Mouse (Mus musculus) kidney, embryonic 16.5 days (tissue): ENCODE results near the gene Map3k7cl. TPM values are rescaled to one million over a fixed set of nuclear protein-coding genes. Genes with fewer than 3 reads are reported as not detected.

ENCODE experiments used
- ATAC-seq: fragments of 200-750 bp; cut with Nextera tagmentation; 2 replicates; pipeline ENCODE4 v1.8.0; 2017; ENCODE audit warnings: moderate TSS enrichment; ENCODE audit not compliant: low FRiP score, low TSS enrichment
- H3K27ac ChIP-seq: fragments of 300-500 bp; sonication (generic); 2 replicates; pipeline ENCODE4 v1.5.1; 2014; ENCODE audit warnings: low read length
- H3K27me3 ChIP-seq: fragments of 300-500 bp; sonication (generic); 2 replicates; pipeline ENCODE4 v1.6.1; 2014; ENCODE audit warnings: low read length, control low read depth, mixed read lengths; ENCODE audit not compliant: insufficient read depth
- H3K36me3 ChIP-seq: fragments of 300-500 bp; sonication (generic); 2 replicates; pipeline ENCODE4 v1.6.1; 2014; ENCODE audit warnings: low read length, control low read depth, mixed read lengths; ENCODE audit not compliant: insufficient read depth
- H3K4me1 ChIP-seq: fragments of 300-500 bp; sonication (generic); 2 replicates; pipeline ENCODE4 v1.6.1; 2014; ENCODE audit warnings: low read length, control low read depth, mixed read lengths; ENCODE audit not compliant: insufficient read depth
- H3K4me2 ChIP-seq: fragments of 300-500 bp; sonication (generic); replicated peaks from 2 replicates; pipeline ENCODE4 v1.6.1; 2014; ENCODE audit warnings: low read depth, low read length
- H3K4me3 ChIP-seq: fragments of 300-500 bp; sonication (generic); 2 replicates; pipeline ENCODE4 v1.5.1; 2014; ENCODE audit warnings: mild to moderate bottlenecking, low read length
- H3K9ac ChIP-seq: fragments of 300-500 bp; sonication (generic); replicated peaks from 2 replicates; pipeline ENCODE4 v1.6.1; 2014; ENCODE audit warnings: low read length
- H3K9me3 ChIP-seq: fragments of 300-500 bp; sonication (generic); 2 replicates; pipeline ENCODE4 v1.6.1; 2016; ENCODE audit warnings: low read length, control low read depth
- WGBS: fragments of 180-500 bp; shearing (Covaris S2); extraction: QIAGEN DNeasy Blood & Tissue Kit; methylation state at CpG from one replicate; pipeline ENCODE4 v1.1.7; 2014; 5-methylcytosine and 5-hydroxymethylcytosine counted together
- polyA plus RNA-seq: library from polyadenylated mRNA; unstranded; fragments of >200 nt; fragmentation: Nextera tagmentation; extraction: Ambion mirVana; gene quantifications from 2 replicates; pipeline ENCODE4 v1.2.1, GENCODE M21; 2015

The Map3k7cl gene
- 1.3 and 1.7 TPM in 2 replicates for polyA plus RNA-seq

DNA sequence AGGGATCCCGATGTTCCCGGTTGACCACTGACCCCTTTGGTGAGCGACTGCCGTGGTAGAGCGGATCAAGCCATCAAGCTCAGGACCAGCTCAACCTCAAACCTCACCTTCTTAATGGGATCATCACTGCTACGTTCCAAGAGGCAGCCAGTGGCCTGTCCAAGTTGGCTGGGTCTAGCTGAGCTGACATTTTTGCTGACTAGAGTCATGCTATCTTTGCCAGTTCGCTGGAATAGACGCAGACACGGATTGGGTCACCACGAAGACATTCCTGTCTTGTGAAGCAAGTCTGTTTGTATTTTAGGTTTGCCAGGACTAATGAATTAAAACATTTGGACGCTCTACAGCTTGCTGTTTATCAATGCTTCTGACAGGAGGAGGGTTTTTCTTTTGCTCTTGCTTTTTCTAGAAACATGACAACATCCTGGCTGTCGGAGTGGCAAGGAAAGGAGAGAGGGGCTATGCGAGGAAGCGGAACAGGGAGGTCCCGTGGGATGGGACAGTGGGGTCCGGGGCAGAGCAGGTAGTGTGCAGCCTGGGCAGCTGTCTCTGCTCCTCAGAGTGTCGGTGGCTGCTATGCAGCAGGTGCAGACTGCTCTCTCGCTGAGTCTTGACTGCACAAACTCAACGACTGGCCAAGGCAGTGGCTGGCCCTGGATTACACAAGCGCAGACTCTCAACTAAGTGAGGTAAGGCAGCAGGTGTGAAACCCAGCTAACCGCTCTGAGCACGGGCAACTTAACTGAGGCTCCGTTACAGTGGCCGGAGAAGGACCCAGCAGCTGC lies at the start of gene Map3k7cl:
Gene Map3k7cl (plus strand): TSS at position 424 of the 785 bp plus-strand sequence.
- peak; percentile 92 for ATAC-seq

DNA sequence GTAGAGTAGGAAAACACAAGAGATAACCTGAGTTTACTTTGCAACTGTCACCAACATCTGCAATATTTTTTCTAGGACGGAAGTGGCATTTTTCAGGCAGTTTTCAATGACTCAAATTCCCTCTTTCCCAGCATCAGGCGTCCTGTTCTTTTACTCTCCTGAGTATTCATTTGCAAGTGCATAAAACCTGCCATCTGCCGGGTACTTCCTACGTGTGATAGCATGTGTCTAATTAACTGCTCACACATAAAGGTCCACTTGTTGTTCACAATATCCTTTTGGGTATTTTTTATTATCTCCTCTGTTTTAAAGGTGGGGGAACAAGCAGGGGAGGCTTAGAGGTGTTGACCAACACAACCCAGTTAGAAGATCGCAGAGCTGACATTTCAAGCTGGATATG lies 41.4 kb upstream of the Map3k7cl start:
- H3K9ac ChIP-seq, result no peak overlapping the region
- H3K9me3 ChIP-seq, result no peaks in the 10 kb centered on the region
- H3K4me2 ChIP-seq, result no peak overlapping the region
- H3K36me3 ChIP-seq, result no peaks in the 10 kb centered on the region
- no peak for ATAC-seq
- H3K4me1 ChIP-seq, result no peaks in the 10 kb centered on the region; the same call in 1 of the 2 replicates
- WGBS, result 55% methylated on average over 5 of the region's 5 CpGs
- H3K27ac ChIP-seq, result no peak overlapping the region
- no peak overlapping the region for H3K4me3 ChIP-seq
- no peaks in the 10 kb centered on the region for H3K27me3 ChIP-seq

More for the DNA sequence above, at the start of gene Map3k7cl:
- H3K4me2 ChIP-seq, result peak within 1 kb of the TSS; percentile 44
- H3K4me3 ChIP-seq, result peak within 1 kb of the TSS; percentile 24
- peak within 1 kb of the TSS; percentile 5; the same call in 1 of the 2 replicates for H3K9ac ChIP-seq
- WGBS, result 29% methylated on average over 24 of the region's 24 CpGs
- H3K36me3 ChIP-seq, result no peaks in the 10 kb centered on the region
- H3K27me3 ChIP-seq, result no peaks in the 10 kb centered on the region
- H3K4me1 ChIP-seq, result peaks cover 28% of the 10 kb centered on the region
- peak within 1 kb of the TSS; percentile 77 for H3K27ac ChIP-seq
- H3K9me3 ChIP-seq, result no peaks in the 10 kb centered on the region

DNA sequence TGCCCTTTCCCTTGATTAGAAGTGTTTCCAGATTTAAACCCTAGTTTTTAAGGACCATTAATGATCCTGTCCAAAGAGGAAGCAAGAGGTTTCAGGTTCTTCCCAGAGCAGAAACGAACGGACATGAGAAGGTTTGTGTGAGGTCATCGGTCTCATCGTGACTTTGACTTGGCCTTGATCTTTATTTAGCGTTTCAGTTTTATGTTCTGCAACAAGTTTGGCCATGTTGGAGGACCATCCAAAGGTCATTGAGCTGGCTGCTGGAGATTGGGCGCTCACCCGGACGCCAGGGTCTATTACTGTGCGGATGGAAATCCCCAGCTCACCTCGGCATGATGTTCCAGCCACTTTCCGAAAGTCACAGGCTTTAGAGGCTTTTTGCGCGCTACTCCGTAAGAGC lies 40.8 kb upstream of the Map3k7cl start:
- Histone ChIP-seq H3K4me2 (no peak overlapping the region), H3K27me3 (no peaks in the 10 kb centered on the region), H3K36me3 (no peaks in the 10 kb centered on the region), H3K4me1 (peaks cover 3% of the 10 kb centered on the region; the same call in 1 of the 2 replicates), H3K4me3 (no peak overlapping the region), H3K9me3 (no peaks in the 10 kb centered on the region), H3K9ac (no peak overlapping the region), H3K27ac (no peak overlapping the region)
- 84% methylated on average over 14 of the region's 14 CpGs for WGBS
- no peak for ATAC-seq

DNA sequence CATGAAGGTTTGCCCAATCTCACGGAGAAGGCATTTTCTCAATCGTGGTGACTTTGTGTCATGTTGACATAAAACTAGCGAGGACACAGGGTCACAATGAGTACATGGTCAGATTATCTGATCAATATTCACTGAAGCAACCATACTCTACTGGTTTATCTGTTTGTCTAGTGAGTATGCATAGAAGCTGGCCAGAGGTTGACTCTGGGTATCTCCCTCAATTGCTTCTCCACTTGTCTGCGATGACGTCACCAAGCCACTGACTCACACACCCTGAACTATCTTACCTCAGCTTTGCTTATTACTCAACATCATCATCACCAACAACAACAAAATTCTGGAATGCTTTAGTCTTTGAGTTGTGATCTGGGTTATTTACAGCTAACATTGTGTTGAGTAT lies 28.9 kb upstream of the Map3k7cl start:
- WGBS, result 89% methylated on average over 5 of the region's 5 CpGs
- Histone ChIP-seq H3K4me1 (peaks cover 8% of the 10 kb centered on the region), H3K27me3 (no peaks in the 10 kb centered on the region), H3K9me3 (no peaks in the 10 kb centered on the region), H3K36me3 (no peaks in the 10 kb centered on the region), H3K4me3 (no peak overlapping the region), H3K9ac (no peak overlapping the region), H3K4me2 (no peak overlapping the region), H3K27ac (no peak overlapping the region)
- ATAC-seq, result no peak

DNA sequence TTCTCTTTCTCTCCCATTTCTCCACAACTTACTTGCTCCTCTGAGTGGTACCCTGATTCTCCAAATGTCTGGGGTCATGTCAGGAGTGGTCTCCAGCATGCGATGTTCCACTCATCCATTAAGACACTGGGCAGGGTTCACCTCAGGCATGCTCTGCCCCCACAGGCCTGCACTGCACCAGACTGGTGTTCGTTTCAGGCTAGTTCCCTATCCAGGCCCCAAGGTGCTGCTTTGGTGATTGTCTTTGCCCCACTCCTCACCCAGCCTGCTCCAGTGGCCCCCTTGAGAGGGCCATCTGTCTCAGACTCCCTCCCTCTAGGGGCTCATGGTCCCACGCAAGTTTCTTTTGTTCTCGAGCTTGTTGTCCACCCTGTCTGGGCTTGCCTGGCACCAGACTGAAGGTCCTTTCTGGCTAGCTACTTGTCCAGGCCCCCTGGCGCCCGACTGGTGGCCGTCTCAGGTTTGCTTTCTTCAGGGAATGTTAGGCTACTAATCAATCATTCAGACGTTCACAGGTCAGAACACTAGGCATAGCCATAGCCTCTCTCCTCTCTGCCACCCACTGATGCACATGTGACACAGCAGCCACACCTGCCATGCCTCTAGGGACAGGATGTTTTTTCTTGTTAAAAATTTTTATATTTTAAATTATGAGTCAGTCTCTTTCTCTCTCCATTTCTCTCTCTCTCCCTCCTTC lies 25.4 kb upstream of the Map3k7cl start:
- no peak overlapping the region for H3K27ac ChIP-seq
- peaks cover 13% of the 10 kb centered on the region for H3K4me1 ChIP-seq
- WGBS, result 30% methylated on average over 8 of the region's 8 CpGs
- H3K4me2 ChIP-seq, result no peak overlapping the region
- peak; percentile 41; the same call in 1 of the 2 replicates for ATAC-seq
- no peaks in the 10 kb centered on the region for H3K36me3 ChIP-seq
- H3K27me3 ChIP-seq, result no peaks in the 10 kb centered on the region
- no peaks in the 10 kb centered on the region for H3K9me3 ChIP-seq
- no peak overlapping the region for H3K9ac ChIP-seq
- H3K4me3 ChIP-seq, result no peak overlapping the region

DNA sequence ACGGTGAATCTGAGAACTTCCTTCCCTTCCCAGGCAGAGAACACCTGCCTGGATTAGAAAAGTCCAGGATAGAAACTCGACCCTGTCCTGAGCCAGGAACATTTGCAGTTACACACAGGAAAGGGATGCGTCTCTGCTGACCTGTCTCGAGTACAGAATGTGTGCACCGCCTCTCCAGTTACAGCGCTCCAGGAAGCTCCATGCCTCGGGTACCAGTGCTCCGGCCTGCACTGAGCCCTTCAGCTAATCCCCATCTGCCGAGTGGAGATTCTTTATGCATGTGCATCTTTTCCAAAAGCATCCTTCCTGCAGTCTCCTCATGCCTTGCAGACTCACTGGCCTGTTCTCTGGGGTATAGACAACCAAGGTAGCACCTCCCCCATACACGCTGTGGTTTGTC lies 24.4 kb upstream of the Map3k7cl start:
- no peaks in the 10 kb centered on the region for H3K27me3 ChIP-seq
- no peak overlapping the region for H3K4me3 ChIP-seq
- H3K9me3 ChIP-seq, result no peaks in the 10 kb centered on the region
- peaks cover 13% of the 10 kb centered on the region for H3K4me1 ChIP-seq
- H3K9ac ChIP-seq, result no peak overlapping the region
- WGBS, result 41% methylated on average over 10 of the region's 10 CpGs
- H3K27ac ChIP-seq, result no peak overlapping the region
- ATAC-seq, result peak; percentile 55; the same call in 1 of the 2 replicates
- H3K36me3 ChIP-seq, result no peaks in the 10 kb centered on the region
- no peak overlapping the region for H3K4me2 ChIP-seq

DNA sequence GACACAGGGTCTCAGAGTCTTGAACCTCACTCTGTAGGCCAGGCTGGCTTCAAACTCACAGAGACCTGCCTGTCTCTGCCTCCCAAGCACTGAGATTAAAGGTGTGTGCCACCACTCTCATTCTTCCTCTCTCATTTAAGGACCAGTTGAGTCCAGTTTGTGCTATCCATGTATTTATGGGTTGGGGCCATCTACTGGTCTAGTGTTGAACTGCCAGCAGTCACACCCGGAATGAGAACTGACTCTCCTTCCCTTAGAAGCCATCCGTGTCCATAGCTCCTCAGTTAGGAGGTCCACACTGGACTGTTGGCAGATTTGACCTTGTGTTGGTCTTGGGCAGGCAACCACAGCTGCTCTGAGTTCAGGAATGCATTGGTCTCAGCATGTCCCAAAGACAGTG lies 4.8 kb upstream of the Map3k7cl start:
- H3K4me3 ChIP-seq, result no peak overlapping the region
- H3K9ac ChIP-seq, result no peak overlapping the region
- H3K27me3 ChIP-seq, result no peaks in the 10 kb centered on the region
- ATAC-seq, result no peak
- H3K36me3 ChIP-seq, result no peaks in the 10 kb centered on the region
- no peak overlapping the region for H3K4me2 ChIP-seq
- no peak overlapping the region for H3K27ac ChIP-seq
- H3K9me3 ChIP-seq, result no peaks in the 10 kb centered on the region
- peaks cover 17% of the 10 kb centered on the region for H3K4me1 ChIP-seq
- WGBS, result 72% methylated on average over 2 of the region's 2 CpGs

DNA sequence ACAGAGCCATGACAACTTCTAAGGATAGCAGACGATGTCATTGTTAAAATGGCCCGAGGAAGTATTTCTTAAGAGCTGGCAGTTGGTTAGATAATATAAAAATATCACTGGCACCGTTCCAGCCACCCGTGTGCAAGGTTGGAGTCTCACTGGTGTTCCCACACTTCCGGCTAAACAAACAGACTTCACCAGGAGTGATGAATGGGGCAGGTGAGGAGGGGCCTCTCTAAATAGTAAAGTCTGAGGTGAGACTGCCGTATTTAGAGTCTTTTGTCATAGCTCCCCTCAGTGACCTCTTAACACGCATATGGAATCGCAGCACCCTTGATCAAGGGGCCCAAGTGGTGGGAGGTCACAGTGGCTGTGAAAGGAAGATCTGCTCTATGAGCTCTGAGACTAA lies 3.2 kb downstream of the Map3k7cl start:
- Histone ChIP-seq H3K4me3 (no peak overlapping the region), H3K4me1 (peaks cover 28% of the 10 kb centered on the region), H3K27ac (no peak overlapping the region), H3K27me3 (no peaks in the 10 kb centered on the region), H3K4me2 (no peak overlapping the region), H3K9ac (no peak overlapping the region), H3K36me3 (no peaks in the 10 kb centered on the region), H3K9me3 (no peaks in the 10 kb centered on the region)
- 32% methylated on average over 8 of the region's 8 CpGs for WGBS
- ATAC-seq, result no peak

DNA sequence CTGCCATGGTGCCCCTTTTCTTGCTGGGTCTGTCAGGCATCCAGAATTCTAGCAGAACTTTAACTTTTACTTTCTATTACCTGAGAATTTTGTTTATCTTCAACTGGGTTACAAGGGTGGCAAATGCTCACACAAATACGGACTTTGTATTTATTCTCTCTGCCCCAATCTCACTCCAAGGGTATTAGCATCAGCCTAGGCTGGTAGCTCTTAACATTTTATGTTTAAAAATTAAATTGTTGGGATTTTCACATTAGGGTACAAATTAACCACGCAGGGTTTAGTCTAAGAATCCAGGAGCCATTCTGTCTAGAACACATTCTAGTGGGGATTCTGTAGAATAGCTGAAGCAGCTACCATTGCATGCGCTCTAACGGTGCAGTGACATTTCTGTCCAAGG lies 8.4 kb downstream of the Map3k7cl start:
- H3K9me3 ChIP-seq, result no peaks in the 10 kb centered on the region
- H3K27me3 ChIP-seq, result no peaks in the 10 kb centered on the region
- H3K4me2 ChIP-seq, result no peak overlapping the region
- ATAC-seq, result peak; percentile 73
- no peak overlapping the region for H3K9ac ChIP-seq
- no peak overlapping the region for H3K27ac ChIP-seq
- H3K36me3 ChIP-seq, result no peaks in the 10 kb centered on the region
- H3K4me1 ChIP-seq, result no peaks in the 10 kb centered on the region
- no peak overlapping the region for H3K4me3 ChIP-seq
- 83% methylated on average over 4 of the region's 4 CpGs for WGBS

DNA sequence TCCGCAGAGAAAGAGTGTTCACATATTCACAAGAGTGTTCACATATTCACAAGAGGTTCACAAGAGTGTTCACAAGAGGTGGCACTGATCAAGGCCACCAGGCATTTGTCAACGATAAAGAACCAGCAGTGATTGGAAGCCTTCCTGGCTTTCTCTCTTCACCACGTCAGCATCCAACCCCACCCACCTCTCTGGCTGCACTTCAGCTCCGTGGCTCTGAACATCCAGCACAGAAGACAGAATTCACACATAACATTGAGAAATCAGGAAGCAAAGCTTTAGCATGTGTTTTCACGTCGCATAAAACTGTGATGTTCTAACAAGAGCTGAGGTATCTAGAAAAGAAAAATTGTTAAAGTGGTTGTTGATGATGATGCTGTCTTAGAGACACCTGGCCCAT lies 10.4 kb downstream of the Map3k7cl start:
- H3K9ac ChIP-seq, result no peak overlapping the region
- WGBS, result 75% methylated on average over 6 of the region's 6 CpGs
- no peak overlapping the region for H3K4me2 ChIP-seq
- no peaks in the 10 kb centered on the region for H3K4me1 ChIP-seq
- no peak for ATAC-seq
- H3K4me3 ChIP-seq, result no peak overlapping the region
- no peaks in the 10 kb centered on the region for H3K9me3 ChIP-seq
- no peaks in the 10 kb centered on the region for H3K36me3 ChIP-seq
- no peaks in the 10 kb centered on the region for H3K27me3 ChIP-seq
- H3K27ac ChIP-seq, result no peak overlapping the region
